In the genomic region with DNA sequence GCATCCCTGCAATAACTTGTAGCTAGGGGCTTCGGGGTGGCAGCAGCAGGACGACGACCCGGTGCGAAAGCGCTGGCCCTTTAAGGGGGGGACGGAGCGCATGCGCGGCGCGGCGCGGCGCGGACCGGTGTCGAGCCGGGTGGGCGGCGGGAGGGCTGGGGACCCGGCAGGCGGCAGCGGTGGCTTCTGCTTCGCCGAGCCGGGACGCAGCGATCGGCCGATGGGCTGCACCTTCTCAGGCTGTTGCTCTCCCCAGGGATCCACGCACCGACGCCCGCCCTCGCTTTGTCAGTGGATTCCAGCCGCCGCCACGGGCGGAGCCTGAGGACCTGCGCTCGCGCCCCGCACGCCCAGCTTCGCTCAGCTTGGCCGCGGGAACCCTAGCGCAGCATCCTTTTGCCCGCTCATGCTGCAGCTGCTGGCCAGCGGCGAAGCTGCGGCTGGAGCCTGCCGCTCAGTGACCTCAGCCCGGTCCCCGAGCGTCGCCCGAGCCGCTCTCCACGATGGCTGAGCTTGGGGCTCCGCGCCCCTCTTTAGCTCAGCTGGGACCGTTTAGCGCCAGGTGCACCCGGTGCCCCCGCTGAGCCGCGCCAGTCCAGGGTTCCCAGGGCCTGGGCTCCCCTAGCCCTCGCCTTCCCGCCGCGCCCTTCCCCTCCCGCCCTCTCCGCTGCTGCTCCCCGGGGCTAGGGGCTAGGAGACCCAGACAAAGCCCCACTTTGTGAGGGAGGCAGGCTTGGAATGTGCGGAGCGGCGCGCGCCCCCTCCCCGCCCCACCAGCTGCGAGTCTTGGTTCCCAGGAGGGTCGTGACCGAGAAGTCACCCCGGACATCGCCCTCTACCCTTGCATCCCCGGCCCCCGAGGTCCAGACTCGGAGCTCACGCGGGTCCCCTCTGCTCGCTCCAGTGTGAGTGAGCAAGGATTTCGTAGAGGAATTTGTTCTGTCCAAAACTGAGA, we compare ENCODE assay signal across 8 mouse cellular contexts. TPM values are rescaled to one million over a fixed set of nuclear protein-coding genes. Genes with fewer than 3 reads are reported as not detected.
DNase-seq lines count a peak whose midpoint lies in the region; ATAC-seq and TF ChIP-seq lines count a peak whose summit lies in the region.

Vash1 (plus strand) TSS at position 110 of the 955 bp plus-strand sequence.

- peak; percentile 80 for ATAC-seq in forebrain, postnatal 0 days
- ATAC-seq in lung, embryonic 14.5 days (ENCODE audit: insufficient read depth): peak; percentile 81
- ATAC-seq in neural tube, embryonic 15.5 days (ENCODE audit: low FRiP score): peak; percentile 87

- H3K4me2 ChIP-seq in forebrain, postnatal 0 days (ENCODE audit: low read depth): peak within 1 kb of the TSS; percentile 70
- H3K4me2 ChIP-seq in lung, embryonic 14.5 days: peak within 1 kb of the TSS; percentile 99
- H3K4me2 ChIP-seq in neural tube, embryonic 15.5 days: peak within 1 kb of the TSS; percentile 86

- intact Hi-C loops in heart, postnatal 36 days (cut with DNase I): no loop called here

- DNase-seq in MN1 (ENCODE audit: low spot score): peak; percentile 61
- peak; percentile 78 to 89 for DNase-seq in cerebellum, adult 18-20 months
- DNase-seq in forebrain, postnatal 0 days: peak; percentile 87
- peak; percentile 75 to 84 for DNase-seq in heart, postnatal 36 days
- DNase-seq in layer of hippocampus, adult 2 months (ENCODE audit: low spot score in 2 of 2): peak; percentile 65 to 79
- peak; percentile 86 for DNase-seq in lung, embryonic 14.5 days
- peak; percentile 51 for DNase-seq in urinary bladder, postnatal 25 days (ENCODE audit: low spot score)

- H3K4me1 ChIP-seq in forebrain, postnatal 0 days (ENCODE audit: insufficient read depth): peaks cover 3% of the 10 kb centered on the region; the same call in 1 of the 2 replicates
- peaks cover 7% of the 10 kb centered on the region; the same call in 1 of the 2 replicates for H3K4me1 ChIP-seq in lung, embryonic 14.5 days (ENCODE audit: insufficient read depth)
- H3K4me1 ChIP-seq in neural tube, embryonic 15.5 days: peaks cover 31% of the 10 kb centered on the region

- no peaks in the 10 kb centered on the region for H3K9me3 ChIP-seq in forebrain, postnatal 0 days (ENCODE audit: low read length)
- H3K9me3 ChIP-seq in lung, embryonic 14.5 days (ENCODE audit: low read depth, low read length): no peaks in the 10 kb centered on the region
- H3K9me3 ChIP-seq in neural tube, embryonic 15.5 days (replicated peaks): no peaks in the 10 kb centered on the region

- H3K27me3 ChIP-seq in forebrain, postnatal 0 days (ENCODE audit: insufficient read depth, low read length): no peaks in the 10 kb centered on the region
- H3K27me3 ChIP-seq in lung, embryonic 14.5 days (ENCODE audit: insufficient read depth, low read length): no peaks in the 10 kb centered on the region
- no peaks in the 10 kb centered on the region for H3K27me3 ChIP-seq in neural tube, embryonic 15.5 days (replicated peaks)

- H3K36me3 ChIP-seq in forebrain, postnatal 0 days (ENCODE audit: insufficient read depth): no peaks in the 10 kb centered on the region
- no peaks in the 10 kb centered on the region for H3K36me3 ChIP-seq in lung, embryonic 14.5 days (ENCODE audit: insufficient read depth)
- H3K36me3 ChIP-seq in neural tube, embryonic 15.5 days: no peaks in the 10 kb centered on the region

- H3K9ac ChIP-seq in forebrain, postnatal 0 days: peak within 1 kb of the TSS; percentile 98
- H3K9ac ChIP-seq in lung, embryonic 14.5 days: peak within 1 kb of the TSS; percentile 80
- peak within 1 kb of the TSS; percentile 98 for H3K9ac ChIP-seq in neural tube, embryonic 15.5 days (replicated peaks)

- WGBS in forebrain, postnatal 0 days: under 1% methylated on average over 91 of the region's 94 CpGs
- WGBS in lung, embryonic 14.5 days: under 1% methylated on average over 93 of the region's 94 CpGs
- under 1% methylated on average over 76 of the region's 94 CpGs for WGBS in neural tube, embryonic 15.5 days

- 0 out of 2 replicates have a peak, but pooled peaks have one; percentile 5 for TF ChIP-seq CTCF in forebrain, postnatal 0 days (IDR thresholded peaks at IDR 0.05; ENCODE audit: low read depth)
- TF ChIP-seq CTCF in layer of hippocampus, adult 2 months (conservative IDR thresholded peaks at IDR 0.05): no peak
- TF ChIP-seq CTCF in lung, embryonic 14.5 days (IDR thresholded peaks at IDR 0.05; ENCODE audit: low read depth): no peak

- H3K27ac ChIP-seq in forebrain, postnatal 0 days (ENCODE audit: low read depth, low read length): peak within 1 kb of the TSS; percentile 91
- peak within 1 kb of the TSS; percentile 99 for H3K27ac ChIP-seq in layer of hippocampus, adult 2 months
- peak within 1 kb of the TSS; percentile 78 for H3K27ac ChIP-seq in lung, embryonic 14.5 days (ENCODE audit: low read depth)
- peak within 1 kb of the TSS; percentile 97 for H3K27ac ChIP-seq in neural tube, embryonic 15.5 days (replicated peaks)

- peak within 1 kb of the TSS; percentile 91 for H3K4me3 ChIP-seq in forebrain, postnatal 0 days (ENCODE audit: low read depth, low read length)
- H3K4me3 ChIP-seq in layer of hippocampus, adult 2 months: peak within 1 kb of the TSS; percentile 100
- peak within 1 kb of the TSS; percentile 77 for H3K4me3 ChIP-seq in lung, embryonic 14.5 days (ENCODE audit: low read depth, low read length)
- peak within 1 kb of the TSS; percentile 86 for H3K4me3 ChIP-seq in neural tube, embryonic 15.5 days (replicated peaks)

RNA-seq across cellular contexts. Expression of gene Vash1, which starts in this region (rescaled TPM):
- 93.0 and 96.3 TPM in 2 replicates for total RNA-seq in forebrain, postnatal 0 days (2014; rRNA removed)
- 25.7 and 33.2 TPM in 2 replicates for polyA plus RNA-seq in forebrain, postnatal 0 days (2015; fragmentation: Nextera tagmentation; extraction: Ambion mirVana)
- 10 to 100 TPM; 14.0 to 17.0 TPM for total RNA-seq in heart, postnatal 36 days (2021)
- total RNA-seq in layer of hippocampus, adult 2 months (2021): 10 to 100 TPM; 40.4 to 41.8 TPM
- polyA plus RNA-seq in lung, embryonic 14.5 days (2014; fragmentation: Nextera tagmentation; extraction: Ambion mirVana): 12.7 and 14.2 TPM in 2 replicates
- 25.7 and 28.2 TPM in 2 replicates for polyA plus RNA-seq in neural tube, embryonic 15.5 days (2015; fragmentation: Nextera tagmentation; extraction: Ambion mirVana)

Comparison
In these comparisons a context has a peak if more than half of its experiments do, and no peak if none do; other contexts are left out.
1. Peak in every context shown above with its lines: DNase-seq, ATAC-seq, H3K4me3 ChIP-seq and H3K27ac ChIP-seq.